Mouse (Mus musculus): Measurements from ENCODE around the gene Sgms2.

DNA sequence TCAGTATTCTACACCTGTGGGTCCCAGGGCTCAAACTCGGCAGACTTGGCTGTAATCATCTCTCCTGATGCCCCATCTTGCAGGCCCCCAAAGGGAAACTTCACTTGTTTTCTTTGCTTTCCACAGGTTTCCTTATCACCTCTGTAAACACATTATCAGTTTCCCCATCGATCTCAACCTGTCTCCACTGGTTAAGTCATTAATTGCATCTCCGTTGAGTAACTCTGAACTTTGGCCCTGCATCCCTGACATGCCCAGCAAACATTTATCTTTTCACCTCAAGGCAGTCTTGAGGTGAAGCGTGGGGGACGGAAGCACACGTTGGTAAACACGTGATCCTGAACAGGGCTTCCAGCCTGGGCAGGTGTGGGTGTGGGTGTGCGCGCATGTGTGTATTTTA is 178.9 kb downstream of the Sgms2 start:
- TF ChIP-seq CTCF (IDR thresholded peaks at IDR 0.05; ENCODE audit: extremely low read depth, insufficient read length, insufficient replicate concordance, low read depth, low read length) (no peak), POLR2A (IDR thresholded peaks at IDR 0.05; ENCODE audit: low read depth, low read length) (no peak)
